Mouse (Mus musculus) heart, adult 10 weeks (tissue): ENCODE data around the gene Zfp213. TPM values are rescaled to one million over a fixed set of nuclear protein-coding genes. Genes with fewer than 3 reads are reported as not detected.

Source experiments
- polyA plus RNA-seq: library from polyadenylated mRNA; stranded (reverse); fragments of 350-450 nt; fragmentation: Illumina TruSeq; extraction: RNeasy Lipid Tissue Mini Kit (QIAGEN cat#74804); gene quantifications from one replicate; pipeline ENCODE4 v1.2.3, GENCODE M21; 2014; ENCODE audit warnings: low read depth, low replicate concordance

Gene Zfp213
- polyA plus RNA-seq, result 6.6 TPM

GRCm38 (mm10) chr17:23563595-23564367, at the start of gene Zfp213:
Zfp213 (minus strand) TSS chr17:23564238.

GRCm38 (mm10) chr17:23600641-23601622, 36.9 kb upstream of the Zfp213 start, which contains the start of gene Zscan10:
Zscan10 (plus strand) TSS chr17:23600856.

GRCm38 (mm10) chr17:23598582-23599552, 34.8 kb upstream of the Zfp213 start, which contains the start of gene Zfp13:
Zfp13 (minus strand) TSS chr17:23599487.

Other genes with a start within 250 kb of the Zfp213 start
- not detected for gene Vmn2r115, start 220.5 kb downstream of the Zfp213 start, polyA plus RNA-seq
- not detected for gene Vmn2r116, start 179.6 kb downstream of the Zfp213 start, polyA plus RNA-seq
- gene Vmn2r117, start 84.5 kb downstream of the Zfp213 start, polyA plus RNA-seq, result not detected
- 3.4 TPM for gene Zfp13, start 35.2 kb upstream of the Zfp213 start, polyA plus RNA-seq
- not detected for gene Zscan10, start 36.6 kb upstream of the Zfp213 start, polyA plus RNA-seq
- gene Mmp25, start 81.0 kb upstream of the Zfp213 start, polyA plus RNA-seq, result not detected
- gene Bicdl2, start 96.3 kb upstream of the Zfp213 start, polyA plus RNA-seq, result not detected
- 301 TPM for gene Hcfc1r1, start 109.4 kb upstream of the Zfp213 start, polyA plus RNA-seq
- 12.5 TPM for gene Thoc6, start 109.6 kb upstream of the Zfp213 start, polyA plus RNA-seq
- 75.1 TPM for gene Tnfrsf12a, start 113.2 kb upstream of the Zfp213 start, polyA plus RNA-seq
- gene Cldn6, start 115.0 kb upstream of the Zfp213 start, polyA plus RNA-seq, result not detected
- gene Cldn9, start 119.8 kb upstream of the Zfp213 start, polyA plus RNA-seq, result not detected
- gene 1520401A03Rik, start 158.5 kb upstream of the Zfp213 start, polyA plus RNA-seq, result not detected
- gene Pkmyt1, start 162.1 kb upstream of the Zfp213 start, polyA plus RNA-seq, result 2.4 TPM
- gene Paqr4, start 176.6 kb upstream of the Zfp213 start, polyA plus RNA-seq, result 21.4 TPM
- 0.34 TPM for gene Kremen2, start 181.6 kb upstream of the Zfp213 start, polyA plus RNA-seq
- gene Flywch1, start 207.4 kb upstream of the Zfp213 start, polyA plus RNA-seq, result 40.5 TPM
- 1.3 TPM for gene Flywch2, start 221.8 kb upstream of the Zfp213 start, polyA plus RNA-seq
- 201 TPM for gene Srrm2, start 226.3 kb upstream of the Zfp213 start, polyA plus RNA-seq